Mouse (Mus musculus): Measurements from ENCODE around the gene Fasn. TPM values are rescaled to one million over a fixed set of nuclear protein-coding genes. Genes with fewer than 3 reads are reported as not detected.

Fasn gene
- total RNA-seq, 2 experiments from 2014 or later: 12.5 to 20.0 TPM

GRCm38 (mm10) chr11:120829757-120830532 lies 5.6 kb upstream of the Fasn start:
- no peak for DNase-seq
- intact Hi-C loops (cut with DNase I): no loop called here

- no peak for DNase-seq
- intact Hi-C loops (cut with DNase I): no loop called here
These were observed 4.1 kb upstream of the Fasn start for GRCm38 (mm10) chr11:120828416-120828815.

GRCm38 (mm10) chr11:120826016-120826953 lies 1.9 kb upstream of the Fasn start:
- no peak for DNase-seq
- intact Hi-C loops (cut with DNase I): no loop called here

GRCm38 (mm10) chr11:120825289-120825863 lies 1.0 kb upstream of the Fasn start:
- intact Hi-C loops (cut with DNase I): no loop called here
- no peak for DNase-seq

GRCm38 (mm10) chr11:120824787-120825288 lies 491 bp upstream of the Fasn start:
- no peak for DNase-seq
- intact Hi-C loops (cut with DNase I): no loop called here

GRCm38 (mm10) chr11:120823551-120823947 lies 798 bp downstream of the Fasn start:
- DNase-seq: no peak
- intact Hi-C loops (cut with DNase I): no loop called here

- intact Hi-C loops (cut with DNase I): no loop called here
- DNase-seq: no peak
These were observed 1.4 kb downstream of the Fasn start for GRCm38 (mm10) chr11:120822831-120823550.

GRCm38 (mm10) chr11:120822321-120822720 lies 2.0 kb downstream of the Fasn start:
- intact Hi-C loops (cut with DNase I): no loop called here
- no peak for DNase-seq

GRCm38 (mm10) chr11:120821076-120821922 lies 3.0 kb downstream of the Fasn start:
- DNase-seq: no peak
- intact Hi-C loops (cut with DNase I): no loop called here

GRCm38 (mm10) chr11:120820546-120820945 lies 3.8 kb downstream of the Fasn start:
- intact Hi-C loops (cut with DNase I): no loop called here
- no peak for DNase-seq

- DNase-seq: no peak
- intact Hi-C loops (cut with DNase I): no loop called here
These were observed 4.8 kb downstream of the Fasn start for GRCm38 (mm10) chr11:120819556-120819955.

GRCm38 (mm10) chr11:120818251-120818650 lies 6.1 kb downstream of the Fasn start:
- intact Hi-C loops (cut with DNase I): no loop called here
- no peak for DNase-seq

GRCm38 (mm10) chr11:120817358-120817757 lies 7.0 kb downstream of the Fasn start:
- no peak for DNase-seq
- intact Hi-C loops (cut with DNase I): no loop called here

- no peak for DNase-seq
- intact Hi-C loops (cut with DNase I): no loop called here
These were observed 12.3 kb downstream of the Fasn start for GRCm38 (mm10) chr11:120812068-120812467.

GRCm38 (mm10) chr11:120808010-120808409 lies 16.3 kb downstream of the Fasn start:
- no peak for DNase-seq
- intact Hi-C loops (cut with DNase I): loop anchor here (5.0 kb wide), 1 partner anchor 69 kb away; no protein-coding TSS in a partner anchor

- intact Hi-C loops (cut with DNase I): loop anchor here (5.0 kb wide), 1 partner anchor 72 kb away; no protein-coding TSS in a partner anchor
- DNase-seq: no peak
These were observed 18.7 kb downstream of the Fasn start for GRCm38 (mm10) chr11:120805375-120806298.

- intact Hi-C loops (cut with DNase I): loop anchor here (5.0 kb wide), 1 partner anchor 73 kb away; no protein-coding TSS in a partner anchor
- DNase-seq: no peak
These were observed 19.6 kb downstream of the Fasn start for GRCm38 (mm10) chr11:120804769-120805168.

GRCm38 (mm10) chr11:120804274-120804673 lies 20.1 kb downstream of the Fasn start:
- no peak for DNase-seq
- intact Hi-C loops (cut with DNase I): no loop called here

Data from gastrocnemius, postnatal 36 days (tissue).